Mouse (Mus musculus) 3134 (cell line): ENCODE results near the gene Tmem132c.

ENCODE experiments used
- DNase-seq: peaks from one replicate; pipeline ENCODE4 v3.0.0-alpha.2; 2011; ENCODE audit warnings: low spot score; ENCODE audit not compliant: insufficient read length; ENCODE audit errors: extremely low read depth

Tmem132c gene

DNA sequence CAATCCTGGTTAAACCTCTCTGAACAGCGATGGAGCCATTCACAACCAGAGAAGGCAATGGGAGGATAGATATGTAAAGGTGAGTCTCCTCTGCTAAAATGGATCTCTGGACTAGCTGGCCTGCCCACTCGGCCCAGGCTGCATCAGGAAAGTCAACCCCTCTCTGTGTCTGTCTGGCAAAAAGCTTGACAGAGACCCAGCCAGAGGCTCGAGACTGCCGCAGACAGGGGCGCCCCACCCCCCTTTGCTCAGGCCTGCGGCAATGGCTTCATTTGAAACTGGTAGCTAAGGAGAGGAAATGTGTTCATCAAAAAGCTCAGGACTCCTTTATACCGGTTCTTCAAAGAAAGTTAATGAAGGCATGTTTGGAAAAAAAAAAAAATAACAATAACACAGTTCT lies 156.4 kb downstream of the Tmem132c start:
- no peak for DNase-seq

DNA sequence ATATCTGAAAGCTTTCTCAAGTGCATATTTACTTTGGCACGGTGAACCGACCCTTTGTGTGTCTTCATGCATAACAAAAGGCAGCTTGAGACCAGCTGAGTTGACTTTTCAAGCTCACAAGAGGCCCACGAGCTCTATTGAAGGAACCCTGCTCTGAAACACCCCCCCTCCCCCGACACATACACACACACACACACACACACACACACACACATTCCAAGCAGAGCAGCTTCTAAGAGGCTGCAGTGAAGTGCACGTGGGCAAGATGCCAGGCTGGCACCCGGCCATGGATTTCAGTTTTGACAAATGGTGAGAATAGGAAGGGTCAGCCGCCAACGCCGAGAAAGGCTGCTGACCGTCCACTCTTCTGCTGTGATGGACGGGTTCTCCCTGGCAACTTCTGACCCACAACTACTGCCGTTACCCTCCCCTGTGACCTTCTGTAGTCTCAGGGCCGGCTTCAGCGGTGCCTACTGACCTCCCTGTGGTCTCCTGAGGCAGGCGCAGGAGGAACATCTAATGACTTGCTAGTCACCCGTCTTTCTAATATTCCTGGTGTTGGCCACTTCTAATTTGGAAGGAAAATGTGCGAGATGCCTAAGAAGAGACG lies 163.9 kb downstream of the Tmem132c start:
- no peak for DNase-seq

DNA sequence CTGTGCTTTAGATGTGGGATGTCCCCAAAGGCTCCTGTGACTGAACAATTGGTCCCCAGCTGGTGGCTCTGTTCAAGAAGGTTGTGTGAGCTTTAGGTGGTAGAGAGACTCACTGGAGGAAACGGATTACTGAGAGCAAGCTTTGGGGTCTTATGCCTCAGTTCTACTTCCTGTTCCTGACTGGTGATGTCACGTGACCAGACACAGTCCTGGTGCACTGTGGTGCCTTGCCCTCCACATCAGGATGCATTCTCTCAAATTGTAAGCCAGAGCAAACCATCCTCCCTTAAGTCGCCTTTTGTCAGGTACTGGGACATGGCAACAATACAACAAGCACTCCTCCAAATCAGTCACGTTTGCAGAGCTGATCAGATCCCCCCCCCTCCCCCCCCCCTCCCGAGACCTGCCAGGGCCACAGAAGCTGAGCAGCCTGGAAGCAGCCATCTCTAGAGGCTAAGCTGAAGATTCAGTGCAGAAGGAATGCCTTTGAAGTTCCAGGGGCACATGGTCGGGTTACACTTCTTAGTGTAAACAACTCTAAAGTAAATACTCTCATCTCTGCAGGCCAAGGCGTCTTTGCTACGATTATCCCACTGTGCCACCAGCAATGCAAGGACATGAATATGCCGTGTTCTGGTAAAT lies 164.5 kb downstream of the Tmem132c start:
- DNase-seq = no peak

DNA sequence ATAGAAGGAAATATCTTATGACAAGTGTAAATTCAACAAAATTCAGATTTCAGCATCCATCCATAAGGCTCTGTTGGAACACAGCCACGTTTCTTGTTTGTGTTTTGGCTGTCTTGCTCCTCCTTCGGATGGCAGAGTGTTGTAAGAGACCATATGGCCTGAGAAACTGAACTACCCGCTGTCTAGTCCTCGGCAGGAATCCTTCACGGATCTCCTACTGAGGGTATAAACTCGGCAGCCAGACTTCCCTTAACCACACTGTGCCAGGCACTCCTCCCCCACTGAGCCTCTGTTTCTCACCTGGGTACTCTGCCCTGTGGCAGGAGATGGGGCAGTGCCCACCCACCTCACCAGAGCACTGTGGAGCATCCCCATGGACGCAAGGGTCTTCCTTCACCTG lies 174.9 kb downstream of the Tmem132c start:
- DNase-seq = no peak

DNA sequence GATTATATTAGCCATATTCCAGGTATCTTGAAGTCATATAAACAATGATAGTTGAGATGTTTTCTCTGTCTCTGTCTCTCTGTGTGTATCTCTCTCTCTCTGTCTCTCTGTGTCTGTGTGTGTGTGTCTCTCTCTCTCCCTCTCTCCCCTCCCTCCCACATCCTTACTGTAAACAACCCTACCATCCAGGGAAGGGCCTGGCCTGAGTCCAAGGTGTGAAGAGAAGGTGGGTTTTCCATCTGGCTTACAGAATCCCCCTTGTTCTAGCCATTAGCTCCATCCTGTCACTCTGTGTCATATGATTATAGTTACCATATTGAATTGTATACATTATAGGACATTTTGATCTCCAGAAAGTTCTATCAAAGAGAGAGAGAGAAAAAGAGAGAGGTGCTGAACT lies 182.3 kb downstream of the Tmem132c start:
- DNase-seq = no peak

DNA sequence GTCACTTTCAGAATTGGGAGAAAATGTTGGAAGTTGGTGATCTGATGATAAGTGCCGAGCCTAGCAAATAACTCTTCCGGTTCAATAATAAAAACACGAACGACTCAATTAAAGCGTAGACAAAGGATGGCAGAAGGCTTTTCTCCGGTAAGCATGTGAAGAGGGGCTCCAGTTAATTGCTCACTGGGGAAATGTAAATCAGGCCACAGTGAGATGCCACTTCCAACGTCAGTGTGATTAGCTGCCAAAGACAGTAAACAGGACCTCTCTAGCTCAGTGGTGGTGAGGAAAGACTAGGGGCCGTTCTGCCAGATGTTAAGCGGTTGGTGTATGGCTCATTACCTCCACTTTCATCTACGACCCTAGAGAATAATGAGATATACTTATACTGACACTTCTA lies 187.5 kb downstream of the Tmem132c start:
- DNase-seq = no peak

DNA sequence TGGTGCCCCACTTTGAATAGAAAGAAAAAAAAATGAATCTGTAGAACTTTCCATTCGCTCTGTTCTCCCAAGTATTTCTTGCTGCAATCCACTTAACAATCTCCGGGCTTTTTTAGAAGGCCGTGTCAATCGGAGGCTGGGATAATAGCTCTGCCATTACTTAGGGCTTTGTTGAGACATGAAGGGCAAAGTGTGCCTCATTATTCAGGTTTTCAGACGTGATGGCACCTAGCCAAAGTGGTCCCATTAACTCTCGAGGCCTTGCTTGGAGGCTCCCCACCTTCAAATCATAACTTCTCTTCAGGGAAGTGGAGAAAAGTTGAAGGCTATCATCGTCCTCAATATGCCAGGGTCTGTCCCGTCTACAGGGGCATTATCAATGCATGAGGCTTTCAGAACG lies 190.0 kb downstream of the Tmem132c start:
- no peak for DNase-seq

DNA sequence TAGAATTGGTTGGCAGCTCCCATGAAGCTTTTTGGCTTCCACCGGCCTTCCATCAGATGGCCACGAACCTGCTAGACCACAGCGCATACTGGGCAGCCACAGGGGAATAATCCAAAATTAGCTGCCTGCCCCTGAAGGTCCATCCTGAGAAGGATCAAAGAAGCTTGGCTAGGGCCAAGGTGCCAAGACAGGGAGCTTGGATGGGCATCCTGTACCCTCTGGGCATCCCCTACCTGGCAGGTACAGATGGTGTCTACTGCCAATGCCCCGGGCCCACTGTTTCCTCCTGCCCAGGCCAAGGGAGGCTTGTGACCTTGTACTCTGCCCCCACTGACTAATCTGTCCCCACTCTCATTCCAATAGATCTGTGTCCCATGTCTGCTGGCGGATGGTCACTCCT lies 195.2 kb downstream of the Tmem132c start:
- DNase-seq = no peak

DNA sequence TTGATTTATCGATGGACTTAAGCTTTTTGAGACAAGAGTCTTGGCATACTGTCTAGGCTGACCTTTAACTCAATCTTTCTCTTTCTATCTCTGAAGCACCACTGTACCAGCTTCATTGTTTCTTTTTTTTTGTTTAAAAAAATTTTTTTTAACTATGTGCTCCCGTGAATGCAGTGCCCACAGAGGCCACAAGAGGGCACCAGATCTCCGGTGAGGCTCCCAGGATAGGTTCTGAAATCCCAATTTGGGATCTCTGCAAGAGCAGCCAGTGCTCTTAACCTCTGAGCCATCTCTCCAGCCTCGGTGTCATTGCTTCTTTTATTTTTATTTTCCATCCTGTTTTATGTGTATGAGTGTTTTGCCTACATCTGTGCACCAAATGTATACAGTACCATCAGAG lies 197.0 kb downstream of the Tmem132c start:
- no peak for DNase-seq

DNA sequence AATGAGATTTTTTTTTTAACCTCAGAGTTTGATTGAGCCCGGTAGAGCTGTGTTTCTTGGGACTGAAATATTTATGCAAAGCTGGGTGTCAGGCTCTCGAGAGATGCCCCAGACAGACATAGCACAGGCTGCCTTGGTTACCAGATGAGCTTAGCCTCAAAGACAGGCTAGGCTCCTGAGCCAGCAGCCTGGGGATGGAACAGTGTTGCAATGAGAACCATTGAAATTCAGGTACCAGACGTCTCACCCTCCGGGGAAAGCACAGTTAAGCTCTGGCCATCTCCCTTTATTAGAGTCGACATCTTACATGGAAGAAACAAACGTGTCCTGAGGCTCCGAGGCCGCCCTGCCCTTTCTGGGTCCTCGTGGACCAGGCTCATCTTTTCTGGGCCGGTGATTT lies 200.4 kb downstream of the Tmem132c start:
- DNase-seq = no peak

DNA sequence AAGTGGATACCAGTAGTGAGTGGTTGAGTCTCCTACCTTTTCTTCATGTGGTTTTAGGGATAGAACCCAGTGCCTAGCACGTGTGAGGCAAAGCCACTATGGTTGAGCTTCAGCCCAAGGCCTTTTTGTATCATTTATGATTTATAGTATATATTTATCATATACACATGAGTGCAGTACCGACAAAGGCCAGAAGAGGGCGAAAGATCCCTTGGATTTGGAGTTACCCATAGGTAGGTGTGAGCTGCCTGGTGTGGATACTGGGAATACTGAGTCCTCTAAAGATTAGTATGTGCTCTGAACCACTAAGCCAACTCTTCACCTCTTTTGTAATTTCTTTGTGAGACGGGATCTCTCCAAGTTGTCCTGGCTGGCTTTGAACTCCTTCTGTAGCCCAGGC lies 212.0 kb downstream of the Tmem132c start:
- no peak for DNase-seq

DNA sequence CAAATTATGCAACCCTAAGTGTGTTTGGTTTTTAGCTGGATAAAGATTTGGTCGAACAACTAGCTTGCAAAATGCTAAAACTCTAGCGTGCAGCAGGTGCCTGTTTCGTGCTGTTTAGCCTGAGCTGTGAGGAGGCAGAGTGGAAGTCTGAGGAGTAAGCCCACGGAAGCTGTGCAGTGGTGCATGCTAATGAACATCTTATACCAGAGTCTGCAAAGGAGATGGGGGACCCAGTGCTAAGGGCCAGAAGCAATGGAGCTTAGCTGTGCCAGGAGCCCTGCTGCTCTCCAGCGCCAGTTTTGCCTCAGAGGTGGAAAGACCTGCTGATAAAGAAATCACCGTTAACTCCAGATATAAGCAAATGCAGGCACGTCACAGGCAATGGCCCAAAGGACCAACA lies 212.5 kb downstream of the Tmem132c start:
- no peak for DNase-seq

DNA sequence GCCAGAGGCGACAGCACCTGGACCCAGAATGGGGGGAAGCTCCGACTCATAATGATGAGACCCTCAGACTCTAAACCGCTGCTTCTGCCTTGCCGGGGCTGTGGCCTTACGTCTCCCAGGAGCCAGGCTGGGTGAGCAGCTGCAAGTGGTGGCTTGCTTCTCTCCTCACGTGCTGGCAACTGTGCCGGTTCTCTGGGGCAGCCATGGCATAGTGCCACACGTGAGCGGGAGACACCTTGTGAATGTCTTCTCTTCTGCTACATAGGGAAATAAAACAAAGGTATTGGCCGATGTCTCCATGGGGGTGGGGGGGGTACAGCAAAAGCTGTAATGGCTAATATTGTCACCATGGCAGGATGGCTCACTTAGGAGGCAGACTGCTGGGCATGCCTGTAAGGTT lies 214.5 kb downstream of the Tmem132c start:
- no peak for DNase-seq

DNA sequence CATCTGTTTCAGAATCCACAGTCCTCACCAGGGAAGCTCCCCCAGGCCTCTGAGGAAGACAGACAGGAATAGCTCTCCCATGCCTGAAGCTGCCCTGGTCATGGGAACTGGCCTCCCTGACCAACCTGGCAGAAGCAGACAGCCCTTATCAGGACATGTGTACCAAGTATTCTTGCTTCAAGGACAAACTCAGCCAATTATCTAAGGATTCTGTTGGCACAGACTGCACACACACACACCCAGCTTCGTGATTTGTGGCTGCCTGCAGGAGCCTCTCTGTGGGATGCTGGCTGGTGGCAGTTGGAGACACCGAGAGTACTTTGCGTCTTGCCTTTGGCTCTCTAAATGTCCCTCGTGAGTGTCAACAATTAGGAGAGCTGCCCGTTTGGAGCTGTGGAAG lies 226.5 kb downstream of the Tmem132c start:
- no peak for DNase-seq

DNA sequence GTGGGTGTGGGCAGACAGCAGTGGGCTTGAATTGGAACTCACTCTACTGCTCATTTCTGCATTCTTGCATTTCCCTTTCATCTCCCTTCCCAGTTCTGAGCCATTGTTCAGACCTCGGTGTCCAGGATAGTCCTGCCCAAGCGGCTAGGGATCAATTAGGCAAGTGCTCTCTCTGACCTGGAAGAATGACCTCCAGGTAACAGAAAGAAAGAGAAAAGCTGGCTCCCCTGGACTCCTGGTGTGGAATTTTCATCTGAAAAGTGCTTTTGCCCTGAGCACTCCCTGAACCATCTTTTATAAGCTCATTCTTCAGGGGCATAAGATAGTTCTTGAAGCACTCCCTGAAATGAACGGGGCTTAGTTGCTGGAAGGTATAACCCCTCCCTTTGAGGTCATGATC lies 228.7 kb downstream of the Tmem132c start:
- DNase-seq = no peak

DNA sequence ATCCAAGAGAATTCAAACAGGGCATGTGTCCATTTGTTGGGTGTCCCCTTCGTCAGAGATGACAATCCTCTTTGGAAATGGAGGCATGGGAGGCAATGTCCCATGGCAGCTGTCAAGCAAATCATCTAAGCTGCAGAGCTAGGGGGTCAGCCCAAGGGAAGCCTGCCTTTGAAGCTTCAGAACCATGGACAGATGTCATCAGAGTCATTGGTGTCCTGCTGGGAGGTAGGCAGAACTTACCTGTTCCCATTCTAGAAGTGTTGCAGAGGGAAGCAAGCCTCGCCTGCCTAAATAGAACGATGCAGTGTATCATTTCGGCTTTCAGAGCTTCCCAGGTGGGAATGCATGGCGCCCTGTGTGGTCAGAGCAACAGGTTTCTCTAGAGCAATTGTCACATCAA lies 230.3 kb downstream of the Tmem132c start:
- DNase-seq = no peak

DNA sequence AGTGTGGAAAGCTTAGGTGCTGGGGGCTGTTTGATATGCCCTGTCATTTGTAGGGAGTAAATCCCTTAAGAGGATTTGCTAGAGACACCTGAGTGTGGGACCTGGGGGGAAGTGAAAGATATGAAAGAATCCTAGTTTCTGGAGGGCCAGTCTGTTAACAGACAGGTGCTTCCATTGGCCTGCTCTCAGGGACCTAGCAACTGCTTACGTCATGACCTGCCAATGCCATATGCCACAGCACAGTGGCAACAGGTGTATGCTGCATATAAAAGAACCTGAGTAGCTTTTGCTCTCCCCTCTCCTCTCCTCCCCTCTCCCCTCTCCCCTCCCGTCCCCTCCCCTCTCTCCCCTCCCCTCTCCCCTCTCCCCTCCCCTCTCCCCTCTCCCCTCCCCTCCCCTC lies 232.1 kb downstream of the Tmem132c start:
- DNase-seq = no peak

DNA sequence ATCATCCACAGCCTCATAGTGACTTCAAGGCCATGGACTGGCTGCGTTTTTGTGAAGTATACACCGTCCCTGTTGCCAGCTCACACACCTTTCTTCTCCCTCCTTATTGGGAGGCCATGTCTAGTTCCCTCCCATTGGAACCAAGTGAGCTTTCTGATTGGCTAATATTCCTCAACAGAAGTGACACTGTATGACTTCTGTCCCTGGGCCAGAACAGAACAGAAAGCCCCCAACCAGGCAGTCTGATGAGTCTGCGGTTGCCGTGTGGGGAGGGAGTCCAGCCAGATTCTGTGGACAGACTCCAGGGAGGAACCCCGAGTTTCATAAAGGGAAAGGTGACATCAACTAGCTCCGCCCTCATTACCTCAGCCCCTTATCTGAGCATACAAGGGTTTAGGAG lies 233.2 kb downstream of the Tmem132c start:
- DNase-seq = no peak

DNA sequence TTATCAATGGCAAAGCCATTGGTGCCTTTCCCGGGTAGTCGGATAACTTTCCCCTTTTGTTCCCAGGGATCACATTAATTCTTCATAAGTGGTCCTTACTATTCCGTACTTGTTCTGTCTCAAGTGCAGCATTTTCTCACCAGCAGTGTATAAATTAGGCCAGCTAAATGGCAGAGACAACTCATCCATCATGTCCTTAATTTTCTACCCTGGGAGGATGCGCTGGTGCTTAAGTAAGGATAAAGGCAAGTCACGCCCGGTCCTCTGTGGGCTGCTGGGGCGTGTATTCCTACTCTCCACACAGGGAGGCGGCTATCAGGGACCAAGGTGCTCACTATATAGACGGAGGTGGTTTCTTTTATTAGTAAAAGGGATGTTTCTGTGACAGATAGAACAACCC lies 236.2 kb downstream of the Tmem132c start:
- no peak for DNase-seq

DNA sequence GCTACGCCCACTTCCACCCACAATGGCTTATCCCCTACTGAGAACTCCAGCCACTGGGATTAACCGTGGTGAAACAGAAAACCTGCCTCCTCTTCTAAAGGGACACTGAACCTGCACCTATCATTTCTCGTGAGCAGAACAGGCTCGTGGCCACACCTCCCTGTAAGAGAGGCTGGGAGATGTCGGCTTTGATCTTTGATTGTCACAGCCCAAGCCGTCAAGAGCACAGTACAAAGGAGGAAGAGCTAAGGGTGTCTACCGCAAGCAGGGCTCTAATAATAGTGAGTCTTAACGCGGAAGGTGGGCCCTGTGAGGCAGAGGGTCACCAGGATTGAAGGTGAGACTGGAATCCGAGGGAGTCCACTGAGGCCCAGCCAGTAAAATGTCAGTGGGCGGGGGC lies 236.7 kb downstream of the Tmem132c start:
- no peak for DNase-seq

DNA sequence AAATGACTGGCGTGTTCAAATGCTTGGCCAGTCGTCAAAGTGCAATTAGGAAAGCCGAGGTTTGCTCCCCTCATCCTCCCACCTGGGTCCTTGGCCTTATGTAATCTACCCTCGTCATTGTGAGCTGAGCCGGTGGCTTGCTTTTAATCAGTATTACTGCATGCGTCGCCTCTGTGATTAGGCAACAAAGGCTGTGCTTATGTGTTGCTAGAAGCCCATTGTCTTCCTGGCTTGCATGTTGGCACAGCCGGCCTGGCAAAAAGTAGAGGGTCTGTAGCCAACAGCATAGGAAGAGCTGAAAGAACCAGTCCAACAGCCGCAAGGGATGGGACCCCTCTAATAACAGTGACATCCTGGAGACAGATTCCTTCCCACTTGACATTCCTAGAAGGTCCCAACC lies 239.3 kb downstream of the Tmem132c start:
- DNase-seq = no peak

DNA sequence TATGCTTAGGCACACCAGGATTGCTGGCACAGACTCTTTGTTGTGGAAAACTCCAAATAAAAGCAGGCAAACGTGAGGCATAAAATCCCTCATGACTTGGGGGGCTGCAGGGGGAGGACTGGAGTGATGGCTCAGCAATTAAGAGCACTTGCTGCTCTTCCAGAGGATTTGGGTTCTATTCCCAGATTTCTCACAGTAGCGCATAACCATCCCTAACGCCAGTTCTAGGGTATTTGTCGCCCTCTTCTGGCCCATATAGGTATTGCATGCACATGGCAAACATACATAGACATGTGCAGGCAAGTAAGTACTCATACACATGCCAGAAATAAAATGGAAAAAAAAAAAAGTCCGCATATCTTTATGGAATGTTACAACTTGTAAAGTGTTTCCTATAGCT lies 239.8 kb downstream of the Tmem132c start:
- DNase-seq = no peak

DNA sequence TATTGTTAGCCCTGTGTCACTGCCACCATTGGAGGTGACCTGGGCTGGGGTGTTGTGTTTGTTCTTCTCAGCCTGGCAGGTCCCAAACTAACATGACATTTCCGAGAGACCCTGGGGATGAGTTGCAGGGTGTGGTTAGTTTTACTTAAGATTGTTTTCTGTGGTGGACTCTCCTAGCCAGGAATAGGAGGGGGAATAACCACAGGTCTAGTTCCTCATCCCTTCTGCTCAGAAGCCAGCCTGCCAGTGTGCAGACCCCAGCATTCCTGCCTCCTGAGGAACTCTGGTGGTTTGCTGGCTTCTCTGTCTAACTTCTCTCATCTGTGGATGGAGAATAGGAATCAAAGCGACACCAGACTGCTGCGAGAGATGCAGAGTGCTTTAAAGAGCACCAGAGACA lies 240.7 kb downstream of the Tmem132c start:
- no peak for DNase-seq
